Mouse (Mus musculus): Measurements from ENCODE around the gene Pde4b.

DNA sequence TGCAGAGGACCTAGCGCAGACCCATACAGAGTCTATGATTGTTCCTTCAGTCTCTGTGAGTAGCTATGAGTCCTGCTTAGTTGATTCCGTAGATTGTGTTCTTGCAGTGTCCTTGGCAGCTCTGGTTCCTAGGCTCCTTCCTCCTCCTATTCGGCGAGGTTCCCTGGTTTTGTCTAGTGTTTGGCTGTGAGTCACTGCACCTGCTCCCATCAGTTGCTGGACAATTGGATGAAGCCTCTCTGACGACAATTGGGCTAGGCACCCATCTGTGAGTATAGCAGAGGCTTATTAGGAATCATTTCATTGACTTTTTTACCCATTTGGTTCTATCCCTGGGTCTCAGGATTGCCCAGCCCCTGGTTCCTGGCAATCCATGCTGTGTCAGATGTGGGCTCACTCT, 545.9 kb downstream of the Pde4b start:
- TF ChIP-seq CTCF (conservative IDR thresholded peaks at IDR 0.05; ENCODE audit: low read length) (no peak), NANOG (IDR thresholded peaks at IDR 0.05; ENCODE audit: borderline replicate concordance, low read length) (no peak), POU5F1 (IDR thresholded peaks at IDR 0.05; ENCODE audit: borderline replicate concordance, low read length) (no peak)
